Mouse (Mus musculus) MEL (cell line): ENCODE measurements around the gene Ptpn14. TPM values are rescaled to one million over a fixed set of nuclear protein-coding genes. Genes with fewer than 3 reads are reported as not detected.

ENCODE experiments used
- DNase-seq: peaks from one replicate; pipeline ENCODE4 v3.0.0; 2011; ENCODE audit warnings: low read depth, low spot score
- H3K27ac ChIP-seq: 2 replicates; pipeline ENCODE4 v1.5.1; 2012; ENCODE audit warnings: low read depth, mild to moderate bottlenecking, control low read depth, low read length, moderate library complexity; ENCODE audit not compliant: control insufficient read depth
- H3K27me3 ChIP-seq, 2 experiments: fragments of 150-350 bp in 1 of 2; sonication (generic) in 1 of 2; 2 replicates each; pipeline ENCODE4 v1.6.1; 2012; ENCODE audit warnings: low read length in 2 of 2, mild to moderate bottlenecking in 2 of 2, improper control_type of control experiment in 1 of 2, moderate library complexity in 1 of 2; ENCODE audit not compliant: insufficient read depth in 2 of 2, control insufficient read depth in 1 of 2
- H3K36me3 ChIP-seq, 2 experiments: 2 replicates each; pipeline ENCODE4 v1.6.1; 2012 to 2014; ENCODE audit warnings: low read length in 2 of 2, improper control_type of control experiment in 1 of 2, inconsistent platforms in 1 of 2, mild to moderate bottlenecking in 1 of 2; ENCODE audit not compliant: insufficient read depth in 2 of 2, control insufficient read depth in 1 of 2
- H3K4me1 ChIP-seq, 2 experiments: fragments of 150-350 bp in 1 of 2; sonication (generic) in 1 of 2; 2 replicates each; pipeline ENCODE4 v1.6.1; 2012; ENCODE audit warnings: low read length in 2 of 2, improper control_type of control experiment in 1 of 2, mild to moderate bottlenecking in 1 of 2; ENCODE audit not compliant: insufficient read depth in 2 of 2, control insufficient read depth in 1 of 2
- H3K4me3 ChIP-seq, 2 experiments: fragments of 150-350 bp in 1 of 2; sonication (generic) in 1 of 2; 2 replicates each; pipeline ENCODE4 v1.5.1; 2012; ENCODE audit warnings: low read depth in 2 of 2, low read length in 2 of 2, mild to moderate bottlenecking in 2 of 2, moderate library complexity in 2 of 2, control low read depth in 1 of 2, improper control_type of control experiment in 1 of 2; ENCODE audit not compliant: control insufficient read depth in 1 of 2, insufficient read depth in 1 of 2
- H3K79me2 ChIP-seq: 2 replicates; pipeline ENCODE4 v1.6.1; 2012; ENCODE audit warnings: mild to moderate bottlenecking, low read length, moderate library complexity; ENCODE audit not compliant: control insufficient read depth, poor library complexity, insufficient read depth
- H3K9ac ChIP-seq: 2 replicates; pipeline ENCODE4 v1.6.1; 2012; ENCODE audit warnings: low read depth, mild to moderate bottlenecking, control low read depth, low read length, moderate library complexity; ENCODE audit not compliant: control insufficient read depth, poor library complexity, severe bottlenecking
- H3K9me3 ChIP-seq: fragments of 150-350 bp; sonication (generic); replicated peaks from 2 replicates; pipeline ENCODE4 v1.6.1; 2012; ENCODE audit warnings: mild to moderate bottlenecking, low read length, improper control_type of control experiment, moderate library complexity; ENCODE audit not compliant: insufficient read depth
- CHD1 ChIP-seq: IDR thresholded peaks from 2 replicates; pipeline ENCODE4 v1.6.1; 2012; ENCODE audit warnings: low read depth, mild to moderate bottlenecking, inconsistent platforms, low read length, improper control_type of control experiment
- CHD2 ChIP-seq: IDR thresholded peaks from 2 replicates; pipeline ENCODE4 v1.6.1; 2011; ENCODE audit warnings: low read length, improper control_type of control experiment
- CTCF ChIP-seq, 3 experiments: IDR thresholded peaks in 2 of 3; conservative IDR thresholded peaks in 1 of 3; 2 replicates each; pipeline ENCODE4 v1.5.1; 2011 to 2012; ENCODE audit warnings: low read length in 3 of 3, low read depth in 2 of 3, mild to moderate bottlenecking in 2 of 3, improper control_type of control experiment in 1 of 3, inconsistent platforms in 1 of 3, mixed read lengths in 1 of 3, moderate library complexity in 1 of 3; ENCODE audit not compliant: control insufficient read depth in 1 of 3, insufficient read depth in 1 of 3, poor library complexity in 1 of 3, severe bottlenecking in 1 of 3
- E2F4 ChIP-seq: IDR thresholded peaks from 2 replicates; pipeline ENCODE4 v1.6.1; 2011; ENCODE audit warnings: low read depth, low read length, improper control_type of control experiment, borderline replicate concordance
- ELF1 ChIP-seq: IDR thresholded peaks from 2 replicates; pipeline ENCODE4 v1.6.1; 2014; ENCODE audit warnings: low read depth, mild to moderate bottlenecking, inconsistent platforms, low read length, improper control_type of control experiment, moderate library complexity
- EP300 ChIP-seq, 2 experiments: IDR thresholded peaks; 2 replicates each; pipeline ENCODE4 v1.6.1; 2011; ENCODE audit warnings: improper control_type of control experiment in 2 of 2, low read length in 2 of 2, low read depth in 1 of 2, mild to moderate bottlenecking in 1 of 2
- ETS1 ChIP-seq: IDR thresholded peaks from 2 replicates; pipeline ENCODE4 v1.6.1; 2012; ENCODE audit warnings: low read depth, mild to moderate bottlenecking, inconsistent platforms, low read length, improper control_type of control experiment, moderate library complexity
- HCFC1 ChIP-seq: IDR thresholded peaks from 2 replicates; pipeline ENCODE4 v1.6.1; 2012; ENCODE audit warnings: low read depth, mild to moderate bottlenecking, inconsistent platforms, low read length, improper control_type of control experiment, moderate library complexity
- JUND ChIP-seq: IDR thresholded peaks from 2 replicates; pipeline ENCODE4 v1.6.1; 2011; ENCODE audit warnings: low read depth, mild to moderate bottlenecking, improper control_type of control experiment, low read length
- MAFK ChIP-seq: IDR thresholded peaks from 2 replicates; pipeline ENCODE4 v1.6.1; 2011; ENCODE audit warnings: low read depth, mild to moderate bottlenecking, low read length, improper control_type of control experiment, borderline replicate concordance
- MAZ ChIP-seq: IDR thresholded peaks from 2 replicates; pipeline ENCODE4 v1.6.1; 2012; ENCODE audit warnings: low read depth, mild to moderate bottlenecking, inconsistent platforms, low read length, improper control_type of control experiment
- MEF2A ChIP-seq: IDR thresholded peaks from 2 replicates; pipeline ENCODE4 v1.6.1; 2014; ENCODE audit warnings: low read depth, mild to moderate bottlenecking, inconsistent platforms, low read length, improper control_type of control experiment; ENCODE audit not compliant: poor library complexity, insufficient replicate concordance, severe bottlenecking; ENCODE audit errors: extremely low read depth
- MYC ChIP-seq: IDR thresholded peaks from 2 replicates; pipeline ENCODE4 v1.6.1; 2011; ENCODE audit warnings: low read depth, mild to moderate bottlenecking, low read length, improper control_type of control experiment, moderate library complexity
- NELFE ChIP-seq: IDR thresholded peaks from 2 replicates; pipeline ENCODE4 v1.6.1; 2011; ENCODE audit warnings: low read depth, low read length, improper control_type of control experiment
- POLR2A ChIP-seq, 2 experiments: IDR thresholded peaks; 2 replicates each; pipeline ENCODE4 v1.6.1; 2011 to 2012; ENCODE audit warnings: low read length in 2 of 2, mild to moderate bottlenecking in 2 of 2, control low read depth in 1 of 2, improper control_type of control experiment in 1 of 2, low read depth in 1 of 2, moderate library complexity in 1 of 2; ENCODE audit not compliant: control insufficient read depth in 1 of 2, insufficient read depth in 1 of 2, poor library complexity in 1 of 2
- POLR2AphosphoS5 ChIP-seq: IDR thresholded peaks from 2 replicates; pipeline ENCODE4 v1.6.1; 2012; ENCODE audit warnings: low read depth, borderline replicate concordance, mild to moderate bottlenecking, inconsistent platforms, low read length, moderate library complexity, mixed read lengths
- RAD21 ChIP-seq: IDR thresholded peaks from 2 replicates; pipeline ENCODE4 v1.6.1; 2011; ENCODE audit warnings: mild to moderate bottlenecking, low read depth, low read length, improper control_type of control experiment
- RCOR1 ChIP-seq: IDR thresholded peaks from 2 replicates; pipeline ENCODE4 v1.6.1; 2012; ENCODE audit warnings: low read depth, mild to moderate bottlenecking, inconsistent platforms, low read length, improper control_type of control experiment
- TAL1 ChIP-seq: IDR thresholded peaks from 2 replicates; pipeline ENCODE4 v1.6.1; 2012; ENCODE audit warnings: mild to moderate bottlenecking, inconsistent platforms, low read length, moderate library complexity, mixed read lengths
- UBTF ChIP-seq: IDR thresholded peaks from 2 replicates; pipeline ENCODE4 v1.6.1; 2012; ENCODE audit warnings: low read depth, mild to moderate bottlenecking, inconsistent platforms, low read length, improper control_type of control experiment, moderate library complexity, borderline replicate concordance; ENCODE audit not compliant: insufficient read depth
- USF1 ChIP-seq: IDR thresholded peaks from 2 replicates; pipeline ENCODE4 v1.6.1; 2014; ENCODE audit warnings: low read depth, mild to moderate bottlenecking, inconsistent platforms, low read length, improper control_type of control experiment, moderate library complexity
- ZC3H11A ChIP-seq: IDR thresholded peaks from 2 replicates; pipeline ENCODE4 v1.6.1; 2012; ENCODE audit warnings: low read depth, mild to moderate bottlenecking, inconsistent platforms, low read length, improper control_type of control experiment
- ZKSCAN1 ChIP-seq: IDR thresholded peaks from 2 replicates; pipeline ENCODE4 v1.6.1; 2012; ENCODE audit warnings: low read depth, mild to moderate bottlenecking, inconsistent platforms, low read length, improper control_type of control experiment, moderate library complexity
- ZMIZ1 ChIP-seq: IDR thresholded peaks from 2 replicates; pipeline ENCODE4 v1.6.1; 2012; ENCODE audit warnings: low read depth, mild to moderate bottlenecking, inconsistent platforms, low read length, improper control_type of control experiment, moderate library complexity
- ZNF384 ChIP-seq: IDR thresholded peaks from 2 replicates; pipeline ENCODE4 v1.6.1; 2012; ENCODE audit warnings: low read depth, mild to moderate bottlenecking, inconsistent platforms, low read length, improper control_type of control experiment
- polyA plus RNA-seq, 2 experiments: library from polyadenylated mRNA; stranded (reverse) in 1 of 2; unstranded in 1 of 2; fragments of >175 nt in 1 of 2; fragments of >200 nt in 1 of 2; gene quantifications; 2 replicates each; pipeline versions ENCODE4 v1.2.1 to v1.2.4; 2012; ENCODE audit warnings: low replicate concordance in 2 of 2, low read depth in 1 of 2; ENCODE audit not compliant: insufficient read length in 2 of 2, insufficient read depth in 1 of 2, missing spikeins in 1 of 2
- total RNA-seq: library from RNA; depleted of rRNA; stranded (reverse); fragments of 300-350 nt; gene quantifications from 2 replicates; pipeline ENCODE4 v1.2.3, GENCODE M21; 2012

Ptpn14 gene
- total and polyA plus RNA-seq, 3 experiments = 0.62 to 1.0 TPM; not detected in 1

DNA sequence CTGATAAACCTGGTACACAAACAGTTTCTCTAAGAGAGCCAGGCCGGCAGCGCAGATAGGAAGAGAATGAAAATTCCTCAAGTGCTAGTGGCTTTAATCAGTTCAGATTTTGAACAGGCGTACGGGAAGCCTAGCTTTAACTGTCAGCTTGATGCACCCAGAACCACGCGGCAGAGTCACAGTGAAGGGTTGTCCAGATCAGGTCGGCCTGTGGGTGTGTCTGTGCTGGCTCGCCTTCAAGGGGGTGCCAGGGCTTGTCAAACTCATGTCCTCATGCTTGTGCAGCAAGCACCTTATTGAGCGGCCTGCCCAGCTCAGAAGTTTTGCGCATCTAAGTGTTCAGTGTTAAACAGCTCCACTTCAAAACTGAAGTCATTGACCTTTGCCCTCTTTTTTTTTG lies 44.6 kb downstream of the Ptpn14 start:
- DNase-seq = no peak
- no peaks in the 10 kb centered on the region for H3K27me3 ChIP-seq
- H3K9ac ChIP-seq = no peak overlapping the region
- no peaks in the 10 kb centered on the region for H3K4me1 ChIP-seq
- no peak for TF ChIP-seq ETS1
- no peak for TF ChIP-seq HCFC1
- TF ChIP-seq ZNF384 = no peak
- no peak for TF ChIP-seq MYC
- no peak for TF ChIP-seq TAL1
- TF ChIP-seq MAFK = no peak
- TF ChIP-seq CTCF (IDR thresholded peaks at IDR 0.05 in 2 of 3, conservative IDR thresholded peaks at IDR 0.05 in 1 of 3; ENCODE audit: control insufficient read depth in 1 of 3, insufficient read depth in 1 of 3, low read depth in 2 of 3, low read length in 3 of 3, poor library complexity in 1 of 3, severe bottlenecking in 1 of 3) = no peak
- TF ChIP-seq POLR2A (IDR thresholded peaks at IDR 0.05; ENCODE audit: control insufficient read depth in 1 of 2, insufficient read depth in 1 of 2, low read depth in 1 of 2, low read length in 2 of 2, poor library complexity in 1 of 2) = no peak
- TF ChIP-seq CHD2 = no peak
- no peak for TF ChIP-seq ZMIZ1
- no peak for TF ChIP-seq CHD1
- TF ChIP-seq RCOR1 = no peak
- no peak overlapping the region for H3K4me3 ChIP-seq
- no peaks in the 10 kb centered on the region for H3K36me3 ChIP-seq
- no peaks in the 10 kb centered on the region for H3K9me3 ChIP-seq
- no peaks in the 10 kb centered on the region for H3K79me2 ChIP-seq
- H3K27ac ChIP-seq = no peak overlapping the region

DNA sequence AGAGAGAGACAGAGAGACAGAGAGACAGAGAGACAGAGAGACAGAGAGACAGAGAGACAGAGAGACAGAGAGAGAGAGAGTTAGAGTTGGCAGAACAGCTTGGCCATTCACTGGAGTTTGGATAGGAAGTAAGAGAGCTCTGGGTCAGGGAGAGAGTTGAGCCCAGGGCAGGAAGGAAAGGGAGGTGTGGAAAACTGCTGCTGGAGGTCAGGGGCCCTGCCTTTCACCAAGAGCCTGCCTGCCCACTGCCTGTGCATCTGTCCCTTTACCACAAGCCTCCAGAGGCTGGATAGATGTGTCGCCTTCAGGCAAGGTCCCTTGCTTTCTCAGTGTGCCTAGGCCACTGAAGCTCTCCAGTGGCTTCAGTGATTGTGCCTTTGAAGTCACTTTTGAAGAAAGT lies 46.7 kb downstream of the Ptpn14 start:
- no peaks in the 10 kb centered on the region for H3K9me3 ChIP-seq
- no peak for DNase-seq
- no peaks in the 10 kb centered on the region for H3K79me2 ChIP-seq
- H3K27me3 ChIP-seq = no peaks in the 10 kb centered on the region
- no peak overlapping the region for H3K27ac ChIP-seq
- no peaks in the 10 kb centered on the region for H3K4me1 ChIP-seq
- no peaks in the 10 kb centered on the region for H3K36me3 ChIP-seq
- TF ChIP-seq RCOR1 = no peak
- TF ChIP-seq POLR2AphosphoS5 = no peak
- TF ChIP-seq ZC3H11A = no peak
- no peak for TF ChIP-seq EP300 (IDR thresholded peaks at IDR 0.05; ENCODE audit: low read depth in 1 of 2, low read length in 2 of 2)
- no peak for TF ChIP-seq TAL1
- TF ChIP-seq NELFE = no peak
- no peak for TF ChIP-seq CHD1
- TF ChIP-seq JUND = no peak
- TF ChIP-seq E2F4 = no peak
- no peak for TF ChIP-seq ELF1
- no peak for TF ChIP-seq USF1
- TF ChIP-seq RAD21 = no peak
- TF ChIP-seq UBTF = no peak
- TF ChIP-seq MAZ = no peak
- no peak for TF ChIP-seq ZKSCAN1
- no peak for TF ChIP-seq ZMIZ1
- no peak for TF ChIP-seq MEF2A
- TF ChIP-seq MYC = no peak
- no peak overlapping the region for H3K4me3 ChIP-seq
- H3K9ac ChIP-seq = no peak overlapping the region
